Mouse (Mus musculus) C2C12 (cell line): ENCODE data around the gene Camkv.

Source experiments
- CEBPB ChIP-seq: IDR thresholded peaks from one replicate; pipeline ENCODE4 v1.6.1; 2011; ENCODE audit warnings: low read depth, mild to moderate bottlenecking, control low read depth, moderate library complexity
- CTCF ChIP-seq: IDR thresholded peaks from one replicate; pipeline ENCODE4 v1.5.1; 2011; ENCODE audit not compliant: control insufficient read depth, insufficient read depth, insufficient read length
- MAX ChIP-seq: IDR thresholded peaks from one replicate; pipeline ENCODE4 v1.6.1; 2011; ENCODE audit warnings: mild to moderate bottlenecking, control low read depth
- USF1 ChIP-seq: IDR thresholded peaks from one replicate; pipeline ENCODE4 v1.6.1; 2011; ENCODE audit warnings: low read depth, mild to moderate bottlenecking, control low read depth, moderate library complexity

DNA sequence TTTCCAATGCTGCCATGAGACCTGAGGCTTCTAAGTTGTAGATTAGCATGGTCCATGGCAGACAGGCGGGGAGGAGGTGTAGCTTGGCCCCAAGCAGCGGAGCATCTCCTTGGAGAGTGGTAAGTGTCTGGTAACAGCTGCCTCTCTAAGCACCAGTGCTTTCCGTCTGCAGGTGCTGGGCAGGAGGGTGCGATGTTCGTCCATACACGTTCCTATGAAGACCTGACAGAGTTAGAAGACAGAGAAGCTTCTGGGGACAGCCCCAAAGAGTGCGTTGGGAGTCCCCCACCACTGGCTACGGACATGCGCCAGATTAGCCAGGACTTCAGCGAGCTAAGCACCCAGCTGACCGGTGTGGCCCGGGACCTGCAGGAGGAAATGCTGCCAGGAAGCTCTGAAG, 35.6 kb upstream of the Camkv start:
- TF ChIP-seq USF1: no peak
- TF ChIP-seq CTCF: no peak
- no peak for TF ChIP-seq MAX
- TF ChIP-seq CEBPB: no peak
